Mouse (Mus musculus) liver, embryonic 14.5 days (tissue): ENCODE measurements around the gene Glis2. TPM values are rescaled to one million over a fixed set of nuclear protein-coding genes. Genes with fewer than 3 reads are reported as not detected.

Source experiments
- ATAC-seq: fragments of 200-750 bp; cut with Nextera tagmentation; 2 replicates; pipeline ENCODE4 v1.8.0; 2017; ENCODE audit warnings: moderate number of reproducible peaks, mild to moderate bottlenecking, moderate library complexity; ENCODE audit not compliant: insufficient read depth
- DNase-seq, 3 experiments: peaks; one replicate each; pipeline ENCODE4 v3.0.0-alpha.2; 2012 to 2013; ENCODE audit warnings: low read depth in 3 of 3, low spot score in 3 of 3
- H3K27ac ChIP-seq: fragments of 300-500 bp; sonication (generic); 2 replicates; pipeline ENCODE4 v1.5.1; 2014; ENCODE audit warnings: moderate library complexity, mild to moderate bottlenecking, control low read depth, inconsistent platforms
- H3K27me3 ChIP-seq: fragments of 300-500 bp; sonication (generic); 2 replicates; pipeline ENCODE4 v1.6.1; 2014; ENCODE audit warnings: mild to moderate bottlenecking, low read length, moderate library complexity; ENCODE audit not compliant: control insufficient read depth, insufficient read depth
- H3K36me3 ChIP-seq: fragments of 300-500 bp; sonication (generic); replicated peaks from 2 replicates; pipeline ENCODE4 v1.6.1; 2014; ENCODE audit warnings: low read depth; ENCODE audit not compliant: control insufficient read depth, insufficient read depth
- H3K4me1 ChIP-seq, 2 experiments: fragments of 200-500 bp in 1 of 2; fragments of 300-500 bp in 1 of 2; sonication (generic) in 1 of 2; replicated peaks; 2 replicates each; pipeline ENCODE4 v1.6.1; 2012 to 2014; ENCODE audit warnings: antibody characterized with exemption in 1 of 2, inconsistent platforms in 1 of 2, low read length in 1 of 2; ENCODE audit not compliant: control insufficient read depth in 2 of 2, insufficient read depth in 2 of 2
- H3K4me2 ChIP-seq: fragments of 300-500 bp; sonication (generic); 2 replicates; pipeline ENCODE4 v1.6.1; 2014; ENCODE audit warnings: low read depth, mild to moderate bottlenecking, control low read depth, moderate library complexity
- H3K4me3 ChIP-seq, 2 experiments: fragments of 200-500 bp in 1 of 2; fragments of 300-500 bp in 1 of 2; sonication (generic) in 1 of 2; 2 replicates each; pipeline ENCODE4 v1.5.1; 2012 to 2014; ENCODE audit warnings: low read depth in 2 of 2, low read length in 2 of 2, mild to moderate bottlenecking in 2 of 2, control low read depth in 1 of 2, inconsistent platforms in 1 of 2, moderate library complexity in 1 of 2; ENCODE audit not compliant: insufficient read depth in 1 of 2
- H3K9ac ChIP-seq: fragments of 300-500 bp; sonication (generic); replicated peaks from 2 replicates; pipeline ENCODE4 v1.6.1; 2014; ENCODE audit warnings: mild to moderate bottlenecking, control low read depth, moderate library complexity
- H3K9me3 ChIP-seq: fragments of 300-500 bp; sonication (generic); 2 replicates; pipeline ENCODE4 v1.6.1; 2016; ENCODE audit warnings: low read length, mixed read lengths; ENCODE audit not compliant: control insufficient read depth
- CTCF ChIP-seq: IDR thresholded peaks from 2 replicates; pipeline ENCODE4 v1.5.1; 2016; ENCODE audit warnings: antibody characterized with exemption, low read depth, control low read depth
- EP300 ChIP-seq: IDR thresholded peaks from 2 replicates; pipeline ENCODE4 v1.6.1; 2016; ENCODE audit warnings: antibody characterized with exemption, low read depth
- WGBS: fragments of 180-500 bp; shearing (Covaris S2); extraction: QIAGEN DNeasy Blood & Tissue Kit; methylation state at CpG from one replicate; pipeline ENCODE4 v1.1.7; 2014; ENCODE audit not compliant: insufficient replicate concordance; 5-methylcytosine and 5-hydroxymethylcytosine counted together
- polyA plus RNA-seq, 2 experiments: library from polyadenylated mRNA; depleted of rRNA in 1 of 2; stranded (reverse) in 1 of 2; unstranded in 1 of 2; fragments of >200 nt; fragmentation: Nextera tagmentation in 1 of 2; extraction: Ambion mirVana in 1 of 2; gene quantifications; 2 replicates each; pipeline versions ENCODE4 v1.2.1 to v1.2.3; 2012 to 2014

Glis2 gene
- 2.8 and 3.4 TPM in 2 replicates for polyA plus RNA-seq (2012; rRNA removed)
- 1.7 and 2.7 TPM in 2 replicates for polyA plus RNA-seq (2014; fragmentation: Nextera tagmentation; extraction: Ambion mirVana)

- Histone ChIP-seq H3K27me3 (peaks cover 46% of the 10 kb centered on the region), H3K27ac (no peak within 1 kb of the TSS), H3K36me3 (no peaks in the 10 kb centered on the region), H3K4me3 (peak within 1 kb of the TSS; percentile 53 to 54), H3K4me2 (peak within 1 kb of the TSS; percentile 61), H3K9me3 (no peaks in the 10 kb centered on the region), H3K4me1 (no peaks in the 10 kb centered on the region; a peak in 1 of 4 replicates), H3K9ac (peak within 1 kb of the TSS; percentile 35)
- ATAC-seq: peak; percentile 58
- no peak for DNase-seq
- WGBS: 1% methylated on average over 45 of the region's 74 CpGs
- TF ChIP-seq EP300 (no peak), CTCF (no peak)
These were observed at the start of gene Glis2 for GRCm38 (mm10) chr16:4593971-4594813. Gene Glis2 (plus strand): TSS chr16:4594713.

- Histone ChIP-seq H3K4me2 (no peak overlapping the region), H3K27me3 (no peaks in the 10 kb centered on the region), H3K36me3 (peaks cover 20% of the 10 kb centered on the region), H3K9me3 (no peaks in the 10 kb centered on the region), H3K9ac (no peak overlapping the region), H3K27ac (no peak overlapping the region), H3K4me1 (peaks cover 5 to 9% of the 10 kb centered on the region in 2 experiments; a peak in 3 of 4 replicates), H3K4me3 (no peak overlapping the region)
- no peak for DNase-seq
- WGBS: 73% methylated on average over 9 of the region's 9 CpGs
- ATAC-seq: no peak
- TF ChIP-seq EP300: no peak
- TF ChIP-seq CTCF: no peak
These were observed 49.7 kb upstream of the Glis2 start for GRCm38 (mm10) chr16:4544845-4545244.

- no peaks in the 10 kb centered on the region for H3K27me3 ChIP-seq
- no peaks in the 10 kb centered on the region for H3K9me3 ChIP-seq
- H3K36me3 ChIP-seq: peaks cover 20% of the 10 kb centered on the region
- 82% methylated on average over 8 of the region's 8 CpGs for WGBS
- H3K4me3 ChIP-seq: no peak overlapping the region
- TF ChIP-seq CTCF: no peak
- TF ChIP-seq EP300: no peak
- H3K9ac ChIP-seq: no peak overlapping the region
- DNase-seq (no peak), ATAC-seq (no peak)
- H3K4me1 ChIP-seq: peaks cover 6 to 9% of the 10 kb centered on the region in 2 experiments; a peak in 3 of 4 replicates
- no peak overlapping the region for H3K27ac ChIP-seq
- no peak overlapping the region for H3K4me2 ChIP-seq
These were observed 47.7 kb upstream of the Glis2 start for GRCm38 (mm10) chr16:4546838-4547237.

GRCm38 (mm10) chr16:4547611-4548010 lies 46.9 kb upstream of the Glis2 start:
- Histone ChIP-seq H3K4me2 (no peak overlapping the region), H3K9ac (no peak overlapping the region), H3K4me3 (no peak overlapping the region), H3K27ac (no peak overlapping the region), H3K27me3 (no peaks in the 10 kb centered on the region), H3K9me3 (no peaks in the 10 kb centered on the region), H3K4me1 (peaks cover 9 to 13% of the 10 kb centered on the region in 2 experiments), H3K36me3 (peaks cover 20% of the 10 kb centered on the region)
- no peak for ATAC-seq
- TF ChIP-seq EP300 (no peak), CTCF (no peak)
- WGBS: 71% methylated on average over 5 of the region's 5 CpGs
- DNase-seq: no peak

GRCm38 (mm10) chr16:4548953-4549688 lies 45.4 kb upstream of the Glis2 start:
- no peak overlapping the region for H3K4me2 ChIP-seq
- no peaks in the 10 kb centered on the region for H3K9me3 ChIP-seq
- H3K4me3 ChIP-seq: no peak overlapping the region
- H3K9ac ChIP-seq: no peak overlapping the region
- WGBS: 85% methylated on average over 18 of the region's 18 CpGs
- TF ChIP-seq EP300 (no peak), CTCF (peak; percentile 40)
- H3K4me1 ChIP-seq: peaks cover 23 to 26% of the 10 kb centered on the region in 2 experiments
- DNase-seq (no peak), ATAC-seq (no peak)
- no peaks in the 10 kb centered on the region for H3K27me3 ChIP-seq
- H3K36me3 ChIP-seq: peaks cover 20% of the 10 kb centered on the region
- no peak overlapping the region for H3K27ac ChIP-seq
